Mouse (Mus musculus): ENCODE results near the gene Dop1a.

DNA sequence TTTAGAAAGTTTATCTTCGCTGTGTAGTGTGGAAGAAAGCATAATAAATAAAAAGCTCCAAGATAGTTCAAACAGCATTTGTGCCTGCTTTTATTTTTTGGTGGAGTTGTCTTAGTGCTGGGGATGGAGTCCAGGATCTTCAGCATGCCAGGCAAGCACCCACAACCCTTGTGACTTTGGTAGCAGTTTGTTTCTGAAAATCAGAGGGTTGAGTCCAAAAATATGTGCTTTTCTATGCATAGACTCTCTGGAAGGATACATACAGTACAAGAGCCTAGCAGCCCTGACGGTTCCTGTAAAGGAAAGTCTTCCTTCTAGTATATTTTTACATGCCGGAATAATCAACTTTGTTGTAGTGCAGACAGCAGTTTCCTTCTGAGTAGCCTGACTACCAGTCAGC lies 83.8 kb downstream of the Dop1a start:
- TF ChIP-seq CTCF (IDR thresholded peaks at IDR 0.05; ENCODE audit: borderline replicate concordance, extremely low read depth, insufficient read depth, insufficient read length) = no peak
- no peak for TF ChIP-seq POLR2A (IDR thresholded peaks at IDR 0.05; ENCODE audit: borderline replicate concordance, extremely low read depth, insufficient read depth, insufficient read length, poor library complexity, severe bottlenecking)
